ENCODE assay signal across 12 mouse cellular contexts in genomic region chr5:89056370-89056769, GRCm38 (mm10).
A peak's percentile ranks its signal among the peaks of the same experiment; 100 is the strongest.
DNase-seq lines count a peak whose midpoint lies in the region; ATAC-seq lines count a peak whose summit lies in the region.
"Had no signal": no experiment of that assay in that cellular context is flagged by ENCODE, and none has a peak within 500 bp of the region (broad histone marks: within the 10 kb centered on the region; RNA-seq: fewer than 3 reads in every experiment).

No protein-coding gene starts in this region.

- intact Hi-C loops in left cerebral cortex, postnatal 14 days (cut with DNase I), result loop anchor here (10.0 kb wide), 2 partner anchors 88 to 122 kb away; no protein-coding TSS in a partner anchor
- intact Hi-C loops in left cerebral cortex, postnatal 4 days (cut with DNase I), result no loop called here

- peak; percentile 20 to 53 for DNase-seq in left cerebral cortex, postnatal 14 days (ENCODE audit: low spot score in 2 of 2)
- no peak for DNase-seq in left cerebral cortex, postnatal 4 days
- DNase-seq in cerebellum, adult 9-11 months, result peak; percentile 82
- DNase-seq in layer of hippocampus, postnatal 36 days, result peak; percentile 52 to 67
- peak; percentile 76 for DNase-seq in telencephalon, adult 2 months (ENCODE audit: low read depth, low spot score)
- no peak for DNase-seq in thymus, postnatal 10 days (ENCODE audit: low spot score in 2 of 2)
- DNase-seq: gastrocnemius, adult 2 months; heart, adult 18-20 months; heart, postnatal 10 days had no signal

- no peak for ATAC-seq in megakaryocyte-erythroid progenitor cell, adult 5-6 weeks (replicated peaks; ENCODE audit: low FRiP score, low TSS enrichment, poor library complexity, severe bottlenecking)
- ATAC-seq in activated CD4-positive, CD25-positive, alpha-beta regulatory T cell, adult 4 months, result no peak
- ATAC-seq: inflammation-experienced regulatory T-cells, adult 6 months had no signal

Comparison
In these comparisons a context has a peak if more than half of its experiments do, and no peak if none do; other contexts are left out.
1. DNase-seq: peak in left cerebral cortex, postnatal 14 days (2 of 2), cerebellum, adult 9-11 months (single experiment), layer of hippocampus, postnatal 36 days (2 of 2) and telencephalon, adult 2 months (single experiment); none in left cerebral cortex, postnatal 4 days (single experiment) and thymus, postnatal 10 days (0 of 2).